In the genomic region with DNA sequence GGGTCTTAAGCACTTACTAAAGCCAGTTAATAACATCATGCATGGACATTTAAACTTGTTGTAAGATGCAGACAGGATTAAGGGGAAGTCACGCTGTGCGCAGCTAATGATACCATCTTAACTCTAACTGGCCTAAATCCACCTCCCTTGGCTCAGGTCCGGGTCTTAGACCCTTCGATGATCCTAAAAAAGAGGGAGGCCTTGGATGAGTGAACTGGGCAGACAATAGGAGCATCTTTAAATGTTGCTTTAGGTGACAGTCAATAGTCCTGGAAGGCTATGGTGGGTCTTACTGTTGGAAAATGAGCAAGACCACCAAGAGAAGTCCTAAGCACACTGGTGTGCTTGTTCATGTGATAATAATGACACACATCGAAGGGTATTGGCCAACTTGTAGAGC, we compare ENCODE assay signal across 12 mouse cellular contexts.
DNase-seq lines count a peak whose midpoint lies in the region; ATAC-seq lines count a peak whose summit lies in the region.
"Had no signal": no experiment of that assay in that cellular context is flagged by ENCODE, and none has a peak within 500 bp of the region (broad histone marks: within the 10 kb centered on the region; RNA-seq: fewer than 3 reads in every experiment).

No protein-coding gene starts in this region.

- DNase-seq in neural tube, embryonic 10.5 days (ENCODE audit: extremely low spot score, low spot score), result no peak
- peak; percentile 27 for DNase-seq in hindbrain, embryonic 11.5 days (ENCODE audit: low spot score)
- DNase-seq in spleen, postnatal 14 days (ENCODE audit: low spot score in 2 of 2), result no peak
- no peak for DNase-seq in gastrocnemius, adult 18-20 months (ENCODE audit: low spot score)
- no peak for DNase-seq in heart, adult 9 months (ENCODE audit: low spot score in 2 of 2)
- DNase-seq: gastrocnemius, postnatal 36 days; kidney, postnatal 25 days; lung, adult 2 months; right cerebral cortex, postnatal 25 days; thymus, postnatal 36 days had no signal

- H3K4me2 ChIP-seq in neural tube, embryonic 12.5 days (replicated peaks), result peak overlapping the region; percentile 63; the same call in 1 of the 2 replicates
- no peak overlapping the region for H3K4me2 ChIP-seq in hindbrain, embryonic 11.5 days (replicated peaks; ENCODE audit: low read depth, low read length)
- peak overlapping the region; percentile 62; the same call in 1 of the 2 replicates for H3K4me2 ChIP-seq in midbrain, embryonic 15.5 days

- H3K27ac ChIP-seq in neural tube, embryonic 12.5 days, result no peak overlapping the region
- H3K27ac ChIP-seq in hindbrain, embryonic 11.5 days (ENCODE audit: low read depth, low read length), result no peak overlapping the region
- peak overlapping the region; percentile 97 for H3K27ac ChIP-seq in midbrain, embryonic 15.5 days

- H3K36me3 ChIP-seq in neural tube, embryonic 12.5 days, result 0 out of 2 replicates have a peak, but pooled peaks cover under 1% of the 10 kb centered on the region
- H3K36me3 ChIP-seq in hindbrain, embryonic 11.5 days (ENCODE audit: control insufficient read depth, insufficient read depth, low read length), result no peaks in the 10 kb centered on the region
- H3K36me3 ChIP-seq in midbrain, embryonic 15.5 days (replicated peaks), result no peaks in the 10 kb centered on the region

- no peak for ATAC-seq in neural tube, embryonic 12.5 days (ENCODE audit: low FRiP score, low read depth)
- no peak for ATAC-seq in hindbrain, embryonic 11.5 days (ENCODE audit: low FRiP score)
- ATAC-seq in midbrain, embryonic 15.5 days (replicated peaks), result no peak

- H3K4me1 ChIP-seq in neural tube, embryonic 12.5 days, result peaks cover 6% of the 10 kb centered on the region; the same call in 1 of the 2 replicates
- no peaks in the 10 kb centered on the region for H3K4me1 ChIP-seq in hindbrain, embryonic 11.5 days (replicated peaks; ENCODE audit: control insufficient read depth, insufficient read depth, low read length)
- H3K4me1 ChIP-seq in midbrain, embryonic 15.5 days, result peaks cover 33% of the 10 kb centered on the region

- WGBS in neural tube, embryonic 12.5 days, result 84% methylated on average over 5 of the region's 5 CpGs
- WGBS in hindbrain, embryonic 11.5 days, result 86% methylated on average over 5 of the region's 5 CpGs
- 40% methylated on average over 5 of the region's 5 CpGs for WGBS in midbrain, embryonic 15.5 days

- H3K27me3 ChIP-seq in neural tube, embryonic 12.5 days (replicated peaks), result no peaks in the 10 kb centered on the region
- no peaks in the 10 kb centered on the region for H3K27me3 ChIP-seq in hindbrain, embryonic 11.5 days (ENCODE audit: control insufficient read depth, insufficient read depth, low read length)
- H3K27me3 ChIP-seq in midbrain, embryonic 15.5 days (replicated peaks), result no peaks in the 10 kb centered on the region

- H3K9me3 ChIP-seq in neural tube, embryonic 12.5 days, result no peaks in the 10 kb centered on the region
- no peaks in the 10 kb centered on the region for H3K9me3 ChIP-seq in hindbrain, embryonic 11.5 days (ENCODE audit: control insufficient read depth, low read length)
- no peaks in the 10 kb centered on the region for H3K9me3 ChIP-seq in midbrain, embryonic 15.5 days

- H3K9ac ChIP-seq in neural tube, embryonic 12.5 days, result no peak overlapping the region
- H3K9ac ChIP-seq in hindbrain, embryonic 11.5 days (ENCODE audit: low read depth, low read length), result no peak overlapping the region
- no peak overlapping the region for H3K9ac ChIP-seq in midbrain, embryonic 15.5 days

- H3K4me3 ChIP-seq in neural tube, embryonic 12.5 days, result no peak overlapping the region
- H3K4me3 ChIP-seq in hindbrain, embryonic 11.5 days (ENCODE audit: low read depth, low read length), result no peak overlapping the region
- no peak overlapping the region for H3K4me3 ChIP-seq in midbrain, embryonic 15.5 days
